Mouse (Mus musculus) cerebellum, adult 11 months (tissue): ENCODE results near the gene Gm10061.
"Not testable (repeated sequence)": the region's sequence is repeated elsewhere in the genome, so short reads cannot be mapped to it uniquely, and the experiment has no call there.

Source experiments
- DNase-seq: peaks from one replicate; pipeline ENCODE4 v3.0.0; 2022

The Gm10061 gene

DNA sequence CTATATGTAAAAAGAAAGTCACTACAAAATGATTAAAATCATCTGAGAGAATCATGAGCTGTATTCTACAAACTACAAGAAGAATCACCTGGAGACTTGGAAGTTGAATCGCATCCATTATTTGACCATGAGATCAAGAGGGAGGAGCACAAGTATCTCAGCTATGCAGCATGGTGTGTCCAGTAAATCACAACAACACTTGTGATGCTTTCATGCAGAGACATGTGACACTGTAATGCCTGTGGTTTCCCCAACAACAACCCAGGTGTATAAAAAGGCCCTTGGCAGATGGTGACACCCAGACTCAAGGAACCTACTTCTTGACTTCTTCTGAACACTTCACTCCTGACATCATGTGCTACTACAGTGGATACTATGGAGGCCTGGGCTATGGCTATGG is at the start of gene Gm10061:
Gene Gm10061 (plus strand): TSS at position 301 of the 400 bp plus-strand sequence.
- DNase-seq = no peak

DNA sequence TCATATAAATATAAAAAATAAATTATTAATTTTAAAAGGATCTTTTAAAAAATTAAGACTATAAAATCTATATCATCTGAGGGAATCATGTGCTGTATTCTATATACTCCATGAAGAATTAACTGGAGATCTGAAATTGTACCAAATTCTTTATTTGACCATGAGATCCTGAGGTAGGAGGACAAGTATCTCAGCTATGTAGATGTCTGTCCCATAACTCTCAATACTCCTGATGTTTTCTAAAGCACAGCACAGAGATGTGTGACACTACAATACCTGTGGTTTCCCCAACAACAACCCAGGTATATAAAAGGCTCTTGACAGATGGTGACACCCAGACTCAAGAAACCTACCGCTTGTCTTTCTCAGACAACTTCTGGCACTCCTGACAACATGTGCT is 10.3 kb upstream of the Gm10061 start, which contains the start of gene Gm6358:
Gene Gm6358 (plus strand): TSS at position 301 of the 400 bp plus-strand sequence.
- no peak for DNase-seq

DNA sequence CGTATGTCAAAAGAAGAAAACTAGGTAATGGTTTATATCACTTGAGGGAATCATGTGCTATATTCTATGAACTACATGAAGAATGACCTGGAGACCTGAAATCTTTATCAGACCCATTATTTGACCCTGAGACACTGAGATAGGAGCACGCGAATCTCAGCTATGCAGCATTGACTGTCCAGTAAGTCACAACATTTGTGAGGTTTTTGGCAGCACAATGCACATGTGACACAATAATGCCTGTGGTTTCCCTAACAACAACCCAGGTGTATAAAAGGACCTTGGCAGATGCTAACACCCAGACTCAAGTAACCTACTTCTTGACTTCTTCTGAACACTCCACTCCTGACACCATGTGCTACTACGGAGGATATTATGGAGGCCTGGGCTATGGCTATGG is 6.8 kb downstream of the Gm10061 start, which contains the start of gene Gm9789:
Gene Gm9789 (plus strand): TSS at position 301 of the 400 bp plus-strand sequence.
- no peak for DNase-seq

DNA sequence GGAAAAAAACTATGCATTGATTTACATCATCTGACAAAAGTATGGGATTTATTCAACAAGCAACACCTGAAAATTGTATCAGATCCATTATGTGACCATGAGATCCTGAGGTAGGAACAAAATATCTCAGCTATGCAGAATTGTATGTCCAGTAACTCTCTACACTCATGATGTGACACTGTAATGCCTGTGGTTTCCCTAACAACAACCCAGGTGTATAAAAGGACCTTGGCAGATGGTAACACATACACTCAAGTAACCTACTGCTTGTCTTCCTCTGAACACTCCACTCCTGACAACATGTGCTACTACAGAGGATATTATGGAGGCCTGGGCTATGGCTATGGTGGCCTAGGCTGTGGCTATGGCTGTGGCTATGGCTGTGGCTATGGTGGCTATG is 18.3 kb downstream of the Gm10061 start, which contains the start of gene Gm7735:
Gene Gm7735 (plus strand): TSS at position 301 of the 400 bp plus-strand sequence.
- not testable (repeated sequence) for DNase-seq

DNA sequence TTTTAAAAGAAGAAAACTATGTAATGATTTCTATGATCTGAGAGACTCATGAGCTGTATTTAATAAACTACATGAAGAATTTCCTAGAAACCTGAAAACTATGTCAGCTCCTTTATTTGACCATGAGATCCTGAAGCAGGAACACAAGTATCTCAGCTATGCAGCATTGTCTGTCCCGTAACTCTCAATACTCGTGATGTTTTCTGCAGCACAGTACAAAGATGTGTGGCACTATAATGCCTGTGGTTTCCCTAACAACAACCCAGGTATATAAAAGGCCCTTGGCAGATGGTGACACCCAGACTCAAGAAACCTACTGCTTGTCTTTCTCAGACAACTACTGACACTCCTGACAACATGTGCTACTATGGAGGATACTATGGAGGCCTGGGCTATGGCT is 23.5 kb downstream of the Gm10061 start, which contains the start of gene 1110057P08Rik:
Gene 1110057P08Rik (plus strand): TSS at position 301 of the 400 bp plus-strand sequence.
- DNase-seq = no peak

DNA sequence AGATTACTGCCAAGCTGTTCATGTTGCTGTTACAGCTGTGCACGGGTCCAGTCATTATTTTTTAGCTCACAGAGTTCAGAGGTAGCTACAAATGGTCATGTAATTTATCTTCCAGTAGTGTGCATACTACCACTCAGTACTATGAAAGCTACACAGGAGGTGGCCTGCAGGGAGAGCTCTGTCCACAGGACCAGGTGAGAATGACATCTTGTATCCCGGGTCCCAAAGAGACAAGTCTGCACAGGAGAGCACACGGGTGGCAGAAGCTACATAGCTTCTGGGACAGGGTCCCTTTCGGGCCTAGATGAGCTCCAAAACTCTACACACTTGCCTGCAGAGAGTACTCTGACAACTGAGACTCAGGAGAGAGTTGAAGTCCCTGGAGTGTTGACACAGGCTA is 37.7 kb downstream of the Gm10061 start:
- DNase-seq = no peak
